Mouse (Mus musculus): ENCODE results near the gene Rhbdd1. TPM values are rescaled to one million over a fixed set of nuclear protein-coding genes. Genes with fewer than 3 reads are reported as not detected.

Rhbdd1 gene
- total RNA-seq, 1 experiment from 2014 or later = 15.6 TPM

DNA sequence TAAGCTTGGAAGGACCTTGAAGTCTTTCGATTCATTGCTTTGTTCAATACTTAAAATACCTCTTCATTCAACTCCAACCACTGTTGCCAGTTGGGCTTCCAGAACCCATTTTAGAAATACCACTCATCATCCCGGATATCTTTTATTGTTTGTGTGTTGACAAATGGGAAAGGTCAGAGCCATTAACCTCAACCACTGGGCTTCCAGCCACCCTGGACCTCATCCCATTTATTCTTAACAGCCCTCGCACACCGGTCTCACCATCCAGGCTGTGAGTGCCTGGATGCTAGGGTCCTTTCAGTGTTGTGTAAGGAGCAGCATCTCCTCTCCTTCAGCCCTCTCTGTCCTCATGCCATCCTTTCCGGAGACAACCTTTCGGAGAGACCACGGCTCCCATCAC is 129.8 kb downstream of the Rhbdd1 start:
- ATAC-seq (replicated peaks in 1 of 2; ENCODE audit: insufficient read depth in 1 of 2, low FRiP score in 2 of 2, low TSS enrichment in 1 of 2, low read depth in 1 of 2, poor library complexity in 2 of 2, severe bottlenecking in 2 of 2) = no peak

DNA sequence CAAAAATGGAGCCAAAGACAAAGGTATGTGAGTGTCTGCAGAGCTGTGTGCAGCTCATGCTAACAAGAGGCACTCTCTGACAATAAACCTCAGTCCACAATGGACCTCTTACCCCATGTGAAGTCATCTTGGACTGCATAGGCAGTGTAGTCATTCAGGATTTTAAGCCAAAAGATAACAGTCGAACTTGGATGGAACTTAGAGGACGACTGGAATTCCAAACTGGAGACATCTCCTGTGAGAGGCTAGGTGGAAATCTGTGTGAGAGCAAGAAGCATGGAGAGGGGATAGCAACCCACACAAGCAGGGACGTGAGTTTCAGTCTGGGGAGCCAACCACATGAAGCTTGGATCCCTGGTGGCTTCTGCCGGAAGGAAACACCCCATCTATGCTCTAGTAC is 133.6 kb downstream of the Rhbdd1 start:
- ATAC-seq (replicated peaks in 1 of 2; ENCODE audit: insufficient read depth in 1 of 2, low FRiP score in 2 of 2, low TSS enrichment in 1 of 2, low read depth in 1 of 2, poor library complexity in 2 of 2, severe bottlenecking in 2 of 2) = no peak

DNA sequence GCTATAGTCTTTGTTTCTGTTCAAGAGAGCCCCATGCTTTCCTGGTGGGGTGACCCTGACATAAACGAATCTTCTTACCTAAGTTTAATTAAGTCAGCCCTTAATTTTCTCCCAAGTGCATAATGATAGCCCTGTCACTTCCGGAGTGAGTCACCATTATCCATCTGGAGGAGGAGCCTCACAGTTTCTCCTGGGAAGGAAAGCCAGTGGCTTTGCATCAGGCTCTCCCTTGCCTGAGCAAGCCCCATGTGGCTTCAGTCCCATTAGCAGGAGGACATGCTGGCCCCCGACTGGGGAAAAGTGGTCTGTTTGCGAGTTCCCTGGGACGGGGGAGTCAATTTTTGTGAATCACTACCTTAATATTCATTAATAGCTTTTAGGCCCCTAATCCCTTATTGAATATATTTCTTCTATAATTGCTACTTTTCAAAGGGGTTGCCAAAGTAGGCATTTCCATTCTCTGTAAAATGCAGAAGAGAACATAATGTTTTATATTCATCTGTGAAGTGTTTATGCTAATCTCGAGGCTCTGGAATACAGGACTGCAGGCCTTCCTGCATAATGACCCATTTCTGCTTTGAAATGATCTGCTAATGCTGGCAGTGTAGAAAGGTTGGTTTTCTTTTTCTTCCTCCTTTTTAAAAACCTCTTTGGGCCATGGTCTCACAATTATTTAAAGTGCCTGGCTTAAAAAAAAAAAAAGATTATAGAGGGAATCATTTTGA is 135.8 kb downstream of the Rhbdd1 start:
- no peak for ATAC-seq (replicated peaks in 1 of 2; ENCODE audit: insufficient read depth in 1 of 2, low FRiP score in 2 of 2, low TSS enrichment in 1 of 2, low read depth in 1 of 2, poor library complexity in 2 of 2, severe bottlenecking in 2 of 2)

DNA sequence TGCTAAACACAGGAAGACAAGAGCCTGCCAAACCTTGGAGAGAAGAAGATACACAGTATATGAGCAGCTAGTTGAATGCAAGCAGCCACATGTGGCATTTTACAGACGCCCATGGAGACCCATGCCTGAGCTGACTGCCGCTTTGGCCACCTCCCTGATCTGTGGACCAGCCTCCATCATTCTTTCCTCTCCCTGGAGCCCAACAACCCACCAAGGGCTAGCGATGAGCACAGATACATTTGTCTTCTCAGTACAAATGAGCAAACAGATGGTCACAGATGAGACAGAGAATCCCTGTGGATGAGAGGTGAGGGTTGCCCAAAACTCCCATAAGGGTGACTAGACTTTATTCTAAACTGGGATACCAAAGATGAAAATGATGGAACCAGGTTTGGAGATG is 137.8 kb downstream of the Rhbdd1 start:
- no peak for ATAC-seq (replicated peaks in 1 of 2; ENCODE audit: insufficient read depth in 1 of 2, low FRiP score in 2 of 2, low TSS enrichment in 1 of 2, low read depth in 1 of 2, poor library complexity in 2 of 2, severe bottlenecking in 2 of 2)

DNA sequence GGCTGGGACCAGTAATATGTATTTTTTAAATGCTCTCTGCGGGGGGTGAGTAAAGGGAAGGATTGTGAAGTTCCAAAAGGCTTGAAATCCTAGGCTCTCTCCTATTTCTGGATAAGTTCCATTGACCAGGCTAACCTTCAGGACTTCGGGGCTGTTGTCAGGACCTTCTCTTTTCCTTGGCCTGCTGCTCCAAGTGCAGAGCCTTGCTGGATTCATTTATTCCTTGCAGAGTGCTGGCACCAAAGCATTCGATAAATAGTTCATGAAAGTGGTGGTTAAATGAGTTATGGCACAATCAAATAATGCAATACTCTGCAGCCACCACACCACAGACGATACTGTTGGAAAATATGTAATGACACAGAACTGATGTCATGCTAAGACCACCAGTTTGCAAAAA is 143.1 kb downstream of the Rhbdd1 start:
- no peak for ATAC-seq (replicated peaks in 1 of 2; ENCODE audit: insufficient read depth in 1 of 2, low FRiP score in 2 of 2, low TSS enrichment in 1 of 2, low read depth in 1 of 2, poor library complexity in 2 of 2, severe bottlenecking in 2 of 2)

DNA sequence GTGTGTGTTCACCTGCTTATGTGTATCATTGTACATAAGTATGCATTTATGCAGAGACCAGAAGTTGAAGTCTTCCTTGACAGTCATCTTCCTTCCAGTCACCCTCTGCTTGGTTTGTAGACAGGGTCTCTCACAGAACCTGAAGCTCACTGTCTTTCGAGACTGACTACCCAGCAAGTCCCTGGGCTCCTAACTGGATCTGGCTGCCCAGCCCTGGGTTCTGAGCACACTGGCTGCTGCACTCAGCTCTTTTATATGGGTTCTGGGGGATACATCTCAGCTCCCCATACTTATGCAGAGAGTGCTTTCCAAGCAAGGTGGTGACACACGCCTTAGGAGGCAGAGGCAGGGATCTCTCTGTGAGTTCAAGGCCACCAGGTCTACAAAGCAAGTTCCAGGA is 143.7 kb downstream of the Rhbdd1 start:
- no peak for ATAC-seq (replicated peaks in 1 of 2; ENCODE audit: insufficient read depth in 1 of 2, low FRiP score in 2 of 2, low TSS enrichment in 1 of 2, low read depth in 1 of 2, poor library complexity in 2 of 2, severe bottlenecking in 2 of 2)

DNA sequence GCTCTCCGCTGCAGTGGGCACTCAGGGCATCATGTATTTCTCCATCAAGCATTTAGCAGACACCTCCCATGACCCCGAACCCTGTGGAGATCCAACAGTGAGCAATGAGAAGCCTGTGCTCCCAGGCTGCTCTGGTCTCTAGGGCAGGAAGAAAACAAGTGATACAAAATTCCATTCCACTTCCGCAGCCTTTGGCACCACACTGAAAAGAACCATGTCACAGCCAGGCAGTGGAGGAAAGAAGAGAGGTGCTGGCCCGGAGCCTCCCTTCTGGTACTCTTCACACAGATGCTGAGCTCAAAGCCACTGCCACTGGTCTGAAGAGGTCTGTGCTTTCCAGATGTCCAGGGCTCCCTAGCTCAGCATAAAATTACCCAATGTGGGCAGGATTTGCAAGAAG is 144.8 kb downstream of the Rhbdd1 start:
- no peak for ATAC-seq (replicated peaks in 1 of 2; ENCODE audit: insufficient read depth in 1 of 2, low FRiP score in 2 of 2, low TSS enrichment in 1 of 2, low read depth in 1 of 2, poor library complexity in 2 of 2, severe bottlenecking in 2 of 2)

DNA sequence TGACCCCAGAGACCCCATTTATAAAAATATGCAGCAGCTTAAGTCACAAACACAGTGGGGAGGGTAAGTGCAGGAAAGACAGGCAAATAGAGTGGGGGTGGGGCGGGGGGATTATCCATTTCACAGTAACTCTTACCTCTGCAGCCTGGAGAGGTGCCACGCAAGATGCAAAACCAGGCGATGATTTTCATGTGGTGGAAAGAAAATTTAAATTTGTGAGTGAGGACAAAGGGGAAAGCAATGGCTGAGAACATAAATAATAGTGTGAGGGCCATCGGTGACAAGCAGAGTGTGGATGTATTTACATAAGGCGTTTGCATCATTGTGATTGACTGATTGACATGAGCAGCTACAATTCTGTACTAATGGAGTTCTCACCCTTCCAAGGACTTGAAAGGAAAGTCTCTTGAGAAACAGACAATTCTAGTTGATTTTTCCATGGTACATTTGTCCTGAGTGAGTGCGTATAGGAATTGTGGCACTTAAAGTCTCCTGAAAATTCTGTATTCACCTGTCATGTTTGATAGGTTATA is 149.1 kb downstream of the Rhbdd1 start:
- no peak for ATAC-seq (replicated peaks in 1 of 2; ENCODE audit: insufficient read depth in 1 of 2, low FRiP score in 2 of 2, low TSS enrichment in 1 of 2, low read depth in 1 of 2, poor library complexity in 2 of 2, severe bottlenecking in 2 of 2)

DNA sequence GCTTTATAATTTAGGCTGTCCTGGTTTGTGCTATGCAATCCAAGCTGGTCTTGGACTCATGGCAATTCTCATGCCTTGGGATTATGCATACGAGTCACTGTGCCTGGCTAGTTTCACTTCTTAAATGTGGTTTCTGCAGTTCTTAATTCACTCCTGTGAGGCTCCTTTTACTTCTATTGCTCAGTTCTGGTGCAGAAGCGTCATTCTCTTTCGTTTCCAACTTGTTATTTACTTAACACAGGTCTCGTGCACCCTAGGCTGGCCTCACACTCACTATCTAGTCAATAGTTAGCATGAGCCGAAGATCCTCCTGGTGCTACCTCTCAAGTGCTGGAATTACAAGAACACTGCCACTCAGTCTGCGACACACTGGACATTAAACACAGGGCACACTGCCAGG is 152.6 kb downstream of the Rhbdd1 start:
- ATAC-seq (replicated peaks in 1 of 2; ENCODE audit: insufficient read depth in 1 of 2, low FRiP score in 2 of 2, low TSS enrichment in 1 of 2, low read depth in 1 of 2, poor library complexity in 2 of 2, severe bottlenecking in 2 of 2) = no peak

DNA sequence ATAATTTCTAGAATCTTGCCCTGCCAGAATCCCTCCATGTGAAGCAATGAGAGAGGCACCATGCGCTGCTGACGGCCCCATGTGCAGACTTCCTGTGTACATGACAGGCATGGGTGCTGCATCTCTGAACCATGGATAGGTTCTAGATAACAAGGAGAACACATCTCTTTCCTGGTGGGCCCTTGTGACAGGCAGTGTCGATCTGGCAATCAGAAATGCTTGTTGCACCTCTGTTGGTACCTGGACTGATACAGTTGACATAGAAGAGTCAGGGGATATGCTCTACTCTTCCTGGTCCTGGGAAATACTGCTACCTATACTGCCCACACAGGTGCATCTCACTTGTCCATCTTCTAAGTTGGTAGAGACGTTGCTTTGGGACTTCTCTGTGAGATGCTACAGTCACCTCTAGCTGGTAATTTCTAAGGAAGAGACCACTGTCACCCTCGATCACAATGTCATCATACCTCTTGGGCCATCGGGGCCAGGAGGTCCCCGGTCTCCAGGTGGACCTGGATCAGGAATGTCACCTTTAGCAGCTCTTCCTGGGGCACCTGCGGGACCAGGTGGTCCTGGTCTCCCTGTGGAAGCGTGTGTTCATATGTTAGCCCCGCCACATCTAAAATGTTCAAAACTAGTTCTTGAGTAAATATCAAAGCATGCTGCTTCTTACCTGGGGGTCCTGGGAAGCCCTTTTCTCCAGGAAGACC is 154.4 kb downstream of the Rhbdd1 start:
- no peak for ATAC-seq (replicated peaks in 1 of 2; ENCODE audit: insufficient read depth in 1 of 2, low FRiP score in 2 of 2, low TSS enrichment in 1 of 2, low read depth in 1 of 2, poor library complexity in 2 of 2, severe bottlenecking in 2 of 2)

DNA sequence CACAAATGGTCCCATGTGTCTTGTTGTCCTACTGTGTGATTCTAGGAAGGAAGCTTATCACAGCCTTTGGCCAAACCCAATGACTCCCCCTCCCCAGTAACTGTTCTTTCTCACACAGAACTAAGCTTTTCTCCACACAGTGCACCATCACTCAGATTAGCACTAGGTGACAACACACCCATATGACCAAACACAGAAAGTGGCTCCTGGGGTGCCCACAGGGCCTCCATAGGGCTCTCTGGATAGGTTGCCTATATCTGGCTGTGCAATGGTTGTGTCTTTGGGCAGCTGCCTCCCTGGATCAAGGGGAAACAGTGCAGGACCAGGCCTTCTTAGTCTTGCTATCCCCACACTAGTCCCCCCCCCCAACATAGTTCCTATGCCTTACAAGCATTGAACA is 157.2 kb downstream of the Rhbdd1 start:
- ATAC-seq (replicated peaks in 1 of 2; ENCODE audit: insufficient read depth in 1 of 2, low FRiP score in 2 of 2, low TSS enrichment in 1 of 2, low read depth in 1 of 2, poor library complexity in 2 of 2, severe bottlenecking in 2 of 2) = no peak

DNA sequence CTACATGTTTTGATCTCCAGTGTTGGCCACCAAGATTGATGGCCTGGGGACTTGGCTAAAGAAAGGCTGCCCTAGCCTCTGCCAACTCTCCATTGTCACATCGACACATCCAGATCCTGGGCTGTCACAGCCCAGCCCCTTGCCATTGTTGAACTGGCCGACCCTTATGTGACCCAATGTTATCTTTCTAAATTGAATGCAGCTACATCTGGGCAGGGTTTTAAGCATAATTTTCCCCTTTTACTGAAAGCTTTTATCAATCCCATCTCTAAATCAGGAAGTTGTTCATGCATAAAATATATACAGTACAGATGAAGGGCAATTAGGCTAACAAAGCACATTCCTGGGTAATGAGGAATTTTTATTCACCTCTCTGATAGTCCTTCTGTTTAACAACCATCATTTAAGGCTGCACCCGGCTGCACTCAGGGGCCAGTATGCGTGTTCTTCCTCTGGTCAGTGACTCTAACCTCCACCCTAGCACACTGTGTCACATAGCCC is 158.3 kb downstream of the Rhbdd1 start:
- ATAC-seq (replicated peaks in 1 of 2; ENCODE audit: insufficient read depth in 1 of 2, low FRiP score in 2 of 2, low TSS enrichment in 1 of 2, low read depth in 1 of 2, poor library complexity in 2 of 2, severe bottlenecking in 2 of 2) = no peak

DNA sequence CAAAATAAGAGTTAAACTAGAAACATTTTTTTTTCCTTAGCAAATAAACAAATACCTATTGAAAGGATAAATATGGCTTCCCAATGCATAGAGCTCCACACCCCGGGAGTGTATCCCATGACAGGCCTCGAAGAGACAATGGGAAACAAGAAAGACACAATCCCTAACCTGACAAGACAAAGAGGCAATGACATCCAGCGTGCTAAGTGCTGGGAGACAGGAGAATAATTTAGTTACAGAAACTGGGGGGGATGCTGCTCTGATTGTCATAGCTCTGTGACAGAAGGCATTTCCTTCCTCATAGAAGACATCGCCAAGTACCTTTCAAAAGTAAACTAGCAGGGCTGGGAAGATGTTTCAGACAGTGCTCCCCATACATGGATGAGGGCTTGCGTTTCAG is 159.0 kb downstream of the Rhbdd1 start:
- no peak for ATAC-seq (replicated peaks in 1 of 2; ENCODE audit: insufficient read depth in 1 of 2, low FRiP score in 2 of 2, low TSS enrichment in 1 of 2, low read depth in 1 of 2, poor library complexity in 2 of 2, severe bottlenecking in 2 of 2)

DNA sequence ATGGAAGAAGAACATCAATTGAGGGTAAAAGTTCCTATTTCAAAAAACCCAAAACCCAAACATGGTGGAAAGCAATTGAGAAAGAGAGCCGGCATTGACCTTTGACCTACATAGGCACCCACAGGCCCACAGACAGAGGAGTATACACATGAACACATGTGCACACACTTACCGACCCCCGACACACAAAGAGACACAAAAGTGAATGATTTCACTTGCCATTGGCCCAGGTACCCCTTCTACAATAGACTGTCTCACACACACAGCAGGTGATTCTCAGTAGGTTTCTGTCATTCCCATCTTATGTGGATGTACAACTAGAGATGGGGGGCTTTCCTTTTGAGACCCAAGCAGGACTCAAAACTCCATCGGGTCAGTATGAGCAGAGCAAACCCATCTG is 159.6 kb downstream of the Rhbdd1 start:
- ATAC-seq (replicated peaks in 1 of 2; ENCODE audit: insufficient read depth in 1 of 2, low FRiP score in 2 of 2, low TSS enrichment in 1 of 2, low read depth in 1 of 2, poor library complexity in 2 of 2, severe bottlenecking in 2 of 2) = no peak

DNA sequence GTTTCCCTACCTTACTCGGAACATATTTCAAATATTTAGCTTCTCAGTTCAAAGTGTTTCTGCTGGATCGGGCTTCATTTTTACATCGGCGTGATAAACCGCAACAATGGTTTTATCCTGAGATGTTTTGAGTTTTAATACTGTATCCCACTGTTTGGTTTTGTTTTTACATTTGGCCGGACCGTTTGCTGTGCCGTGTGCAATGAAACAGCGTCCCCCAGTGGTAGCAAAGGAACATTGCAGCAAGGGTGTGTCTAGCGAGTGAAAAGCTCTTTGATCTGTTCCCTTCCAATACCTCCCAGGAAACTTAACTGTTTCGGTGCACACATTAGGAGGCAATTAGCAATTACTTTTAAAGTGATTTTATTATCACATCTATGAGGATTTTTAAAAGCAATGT is 160.0 kb downstream of the Rhbdd1 start:
- no peak for ATAC-seq (replicated peaks in 1 of 2; ENCODE audit: insufficient read depth in 1 of 2, low FRiP score in 2 of 2, low TSS enrichment in 1 of 2, low read depth in 1 of 2, poor library complexity in 2 of 2, severe bottlenecking in 2 of 2)

DNA sequence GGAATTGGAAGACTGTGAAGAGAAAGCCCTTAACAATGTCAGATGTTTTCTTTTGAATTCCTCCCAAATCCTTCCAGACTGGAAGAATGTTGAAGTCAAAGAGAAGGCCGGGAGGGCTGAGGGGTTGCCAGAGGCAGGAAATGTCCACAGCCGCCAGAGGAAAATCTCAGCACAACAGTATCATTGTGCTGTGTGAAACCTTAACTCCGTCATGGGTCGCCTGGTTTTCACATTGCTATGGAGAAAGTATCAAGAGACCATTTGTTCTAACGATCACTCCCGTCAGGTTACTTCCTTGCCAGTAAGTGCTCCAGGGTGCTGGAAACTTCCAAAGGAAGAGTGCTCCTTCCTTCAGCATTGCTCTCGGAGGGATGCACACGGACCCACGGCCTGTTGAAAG is 160.5 kb downstream of the Rhbdd1 start:
- ATAC-seq (replicated peaks in 1 of 2; ENCODE audit: insufficient read depth in 1 of 2, low FRiP score in 2 of 2, low TSS enrichment in 1 of 2, low read depth in 1 of 2, poor library complexity in 2 of 2, severe bottlenecking in 2 of 2) = no peak

DNA sequence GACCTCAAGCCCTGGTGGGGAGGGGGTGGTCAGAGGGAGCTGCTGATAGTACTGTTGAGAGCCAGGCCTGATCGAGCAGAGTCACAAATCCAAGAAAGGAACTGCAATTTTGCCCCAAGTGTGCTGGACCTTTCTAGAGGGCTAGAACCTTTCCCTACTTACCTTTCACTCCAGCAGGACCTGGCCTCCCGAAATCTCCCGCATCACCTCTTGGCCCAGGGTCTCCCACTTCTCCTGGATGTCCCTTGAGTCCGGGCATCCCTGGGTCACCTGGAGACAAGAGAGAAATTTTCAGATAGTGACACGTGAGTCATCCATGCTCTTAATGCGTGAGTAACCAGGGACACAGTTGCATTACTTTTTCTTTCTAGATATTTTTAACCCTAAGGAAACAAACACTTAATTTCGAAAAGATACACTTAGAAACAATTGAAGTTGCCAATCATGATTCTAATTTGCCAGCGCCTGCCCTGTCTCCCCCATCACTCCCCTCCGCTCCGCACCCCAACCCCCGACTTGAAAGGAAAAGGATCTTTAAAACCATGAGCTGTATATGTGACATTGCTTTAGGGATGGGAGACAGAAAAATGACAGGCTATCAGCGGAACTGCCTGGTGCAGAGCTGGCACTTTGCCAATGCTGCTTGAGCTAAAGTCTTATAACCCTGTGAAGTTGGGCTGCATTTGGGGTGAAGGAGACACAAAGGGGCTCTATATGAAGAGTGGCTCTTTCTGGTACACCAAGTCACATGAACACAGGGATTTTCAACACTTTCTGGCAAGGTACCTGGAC is 163.6 kb downstream of the Rhbdd1 start:
- no peak for ATAC-seq (replicated peaks in 1 of 2; ENCODE audit: insufficient read depth in 1 of 2, low FRiP score in 2 of 2, low TSS enrichment in 1 of 2, low read depth in 1 of 2, poor library complexity in 2 of 2, severe bottlenecking in 2 of 2)

DNA sequence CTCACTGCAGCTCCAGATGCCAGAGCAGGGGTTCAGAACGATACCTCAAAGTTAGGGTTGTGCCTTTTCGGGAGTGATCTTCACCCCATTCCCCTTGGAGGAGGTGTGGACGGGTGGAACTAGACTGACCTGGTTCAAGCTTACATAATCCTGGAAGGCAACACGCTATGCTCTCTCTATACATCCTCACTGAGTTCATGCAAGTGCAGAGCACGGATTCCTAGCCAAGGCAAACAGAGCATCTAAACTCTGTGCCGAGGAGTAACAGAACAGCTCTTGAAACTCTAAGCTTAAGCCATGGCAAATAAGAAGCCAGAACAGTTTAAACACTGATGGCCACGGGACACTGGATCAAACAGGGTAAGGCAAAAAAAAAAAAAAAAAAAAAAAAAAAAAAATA is 166.1 kb downstream of the Rhbdd1 start:
- no peak for ATAC-seq (replicated peaks in 1 of 2; ENCODE audit: insufficient read depth in 1 of 2, low FRiP score in 2 of 2, low TSS enrichment in 1 of 2, low read depth in 1 of 2, poor library complexity in 2 of 2, severe bottlenecking in 2 of 2)
